Mouse (Mus musculus): Measurements from ENCODE around the gene Ddc.

Ddc gene

GRCm38 (mm10) chr11:11823980-11824911, 73.7 kb downstream of the Ddc start:
- peak; percentile 63 for DNase-seq (ENCODE audit: low spot score)

DNA sequence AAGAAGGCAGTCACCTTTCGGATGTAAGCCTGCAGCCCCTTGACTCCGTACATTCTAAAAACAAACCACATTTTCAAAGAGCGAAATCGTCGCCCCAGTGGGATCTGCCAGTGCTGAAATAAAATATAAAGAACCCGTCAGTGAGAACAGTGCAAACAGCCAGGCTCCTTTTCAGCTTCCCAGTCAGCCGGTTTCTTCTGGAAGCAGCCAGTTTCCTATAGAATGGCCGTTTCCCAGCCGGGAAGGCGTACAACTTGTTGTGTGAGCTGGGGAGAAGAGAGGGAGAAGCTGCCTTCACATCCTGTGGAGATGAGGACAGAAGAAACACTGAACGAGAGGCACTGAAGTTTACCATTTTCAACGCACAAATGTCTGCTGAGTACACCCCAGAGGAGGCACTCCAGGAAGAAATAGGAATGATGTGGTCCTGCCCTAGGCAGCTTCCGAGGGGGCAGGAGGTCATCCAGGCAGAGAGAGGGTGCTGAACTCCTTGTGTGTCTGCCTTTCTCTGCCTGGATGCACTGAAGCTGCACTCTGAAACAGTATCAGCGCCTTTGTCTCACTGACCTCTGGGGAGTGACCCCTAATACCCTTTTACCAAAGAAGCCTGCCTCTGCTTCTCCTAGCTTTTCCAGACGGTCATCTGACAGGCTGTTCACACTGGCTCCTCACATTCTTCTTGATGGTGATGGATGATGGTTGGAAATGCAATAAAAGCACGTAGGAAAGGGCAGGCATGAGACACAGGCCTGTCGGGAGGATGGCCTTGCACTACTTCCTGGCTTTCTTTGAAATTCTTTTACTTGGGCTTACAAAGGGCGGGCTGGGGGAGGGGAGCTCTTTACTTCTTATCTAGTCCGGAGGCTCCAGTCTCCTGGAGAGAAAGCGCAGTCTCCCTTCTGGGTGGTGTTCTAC, 75.5 kb downstream of the Ddc start:
- peak; percentile 94 for DNase-seq (ENCODE audit: low spot score)

- DNase-seq (ENCODE audit: low spot score) = peak; percentile 95
Measured at GRCm38 (mm10) chr11:11821387-11821975, 76.5 kb downstream of the Ddc start.

GRCm38 (mm10) chr11:11820737-11821136, 77.2 kb downstream of the Ddc start:
- peak; percentile 41 for DNase-seq (ENCODE audit: low spot score)

DNA sequence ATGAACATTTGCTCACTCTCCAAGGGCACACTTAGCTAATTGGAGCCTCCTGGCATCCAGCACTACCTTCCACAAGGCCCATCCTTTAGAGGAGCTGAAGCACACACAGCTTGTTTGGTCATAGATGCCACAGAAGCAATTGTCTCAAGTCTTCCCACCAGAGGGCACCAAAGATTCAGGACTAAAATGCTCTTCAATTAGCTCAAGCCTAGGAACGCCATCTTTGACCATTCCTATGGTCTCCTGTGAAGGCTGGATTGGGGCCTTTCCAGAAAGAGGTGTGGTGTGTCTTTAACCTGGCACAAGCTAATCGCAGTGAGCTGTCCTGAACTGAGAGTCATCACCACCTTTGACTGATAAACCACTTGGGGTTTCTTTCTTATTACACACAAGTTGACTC, 77.7 kb downstream of the Ddc start:
- peak; percentile 97 for DNase-seq (ENCODE audit: low spot score)

DNA sequence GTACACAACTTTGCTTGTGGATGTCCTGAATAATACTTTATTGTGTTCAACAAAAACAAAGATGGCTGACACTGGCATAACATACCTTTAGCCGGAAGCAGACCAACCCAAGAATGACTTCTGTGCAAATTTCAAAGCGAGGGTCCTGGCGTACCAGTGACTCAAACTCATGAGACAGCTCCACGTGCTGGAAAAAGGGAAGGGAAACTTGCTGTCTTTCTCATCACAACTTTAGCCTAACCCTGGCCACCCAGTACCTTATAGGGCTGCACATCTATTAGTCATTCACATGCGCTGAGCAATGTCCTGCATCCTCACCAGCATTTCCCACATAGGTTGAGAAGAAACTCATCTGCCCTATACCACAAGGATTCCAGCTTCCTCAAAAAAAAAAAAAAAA, 78.7 kb downstream of the Ddc start:
- DNase-seq (ENCODE audit: low spot score) = no peak

GRCm38 (mm10) chr11:11818797-11819196, 79.1 kb downstream of the Ddc start:
- DNase-seq (ENCODE audit: low spot score) = no peak

- DNase-seq (ENCODE audit: low spot score) = no peak
Measured at GRCm38 (mm10) chr11:11815737-11816136, 82.2 kb downstream of the Ddc start.

DNA sequence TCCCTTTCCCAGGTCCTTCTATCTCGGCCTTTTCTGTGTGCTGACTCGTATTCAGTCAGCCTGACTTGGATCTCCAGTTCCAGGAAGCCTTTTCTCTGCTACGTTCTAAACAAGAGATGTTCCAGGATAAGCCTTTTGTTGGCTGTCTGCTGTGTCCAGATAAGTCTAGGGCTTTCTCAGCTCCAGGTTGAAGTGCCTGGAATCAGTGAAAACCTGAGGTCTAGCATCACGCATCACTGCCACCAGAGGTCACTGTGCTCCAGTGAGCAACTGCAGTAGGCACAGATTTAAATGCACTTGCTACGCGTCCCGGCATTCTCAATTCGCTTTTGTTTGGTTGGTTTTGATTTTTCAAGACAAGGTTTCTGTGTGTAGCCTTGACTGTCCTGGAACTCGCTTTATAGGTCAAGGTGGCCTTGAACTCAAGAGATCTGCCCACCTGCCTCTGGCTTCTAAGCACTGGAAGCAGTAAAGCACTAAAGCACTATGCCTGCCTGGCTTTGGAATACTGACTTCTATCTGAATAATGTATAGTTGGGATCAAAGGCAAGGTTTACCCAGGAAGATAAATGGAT, 86.0 kb downstream of the Ddc start:
- DNase-seq (ENCODE audit: low spot score) = peak; percentile 95

- DNase-seq (ENCODE audit: low spot score) = peak; percentile 90
Measured at GRCm38 (mm10) chr11:11809404-11810175, 88.4 kb downstream of the Ddc start.

DNA sequence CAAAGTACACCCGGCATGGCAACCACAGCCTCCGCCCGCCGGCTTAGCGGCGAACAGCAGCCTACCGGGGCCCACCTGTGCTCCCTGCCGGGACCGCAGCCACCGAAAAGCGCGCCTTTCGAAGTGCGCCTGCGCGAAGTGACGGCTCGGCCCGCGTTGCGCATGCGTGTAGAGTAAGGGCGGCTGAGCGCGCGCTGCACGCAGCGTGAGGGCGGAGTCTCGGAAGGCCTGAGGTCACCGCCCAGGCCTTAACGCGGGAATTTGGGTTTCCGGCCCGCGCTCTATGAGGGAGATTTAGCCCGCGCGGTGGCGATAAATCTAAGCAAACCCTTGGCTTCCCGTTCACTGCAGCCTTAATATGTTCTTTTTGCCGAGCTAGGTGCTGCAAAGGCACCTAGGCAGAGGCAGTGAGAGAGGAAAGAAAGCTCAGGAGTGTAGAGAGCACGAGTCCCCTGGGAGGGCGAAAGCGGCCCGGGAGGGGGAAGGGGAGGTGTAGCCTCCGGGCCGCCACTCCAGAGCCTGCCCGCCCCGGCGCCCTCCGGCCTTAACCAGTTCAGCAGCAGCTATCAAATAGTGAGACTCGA, 89.0 kb downstream of the Ddc start, which contains the start of gene Fignl1:
Gene Fignl1, minus strand, starts transcription at position 143 of the 584 bp plus-strand sequence.
- peak; percentile 100 for DNase-seq (ENCODE audit: low spot score)

- DNase-seq (ENCODE audit: low spot score) = no peak
Measured at GRCm38 (mm10) chr11:11808035-11808819, 89.7 kb downstream of the Ddc start.

DNA sequence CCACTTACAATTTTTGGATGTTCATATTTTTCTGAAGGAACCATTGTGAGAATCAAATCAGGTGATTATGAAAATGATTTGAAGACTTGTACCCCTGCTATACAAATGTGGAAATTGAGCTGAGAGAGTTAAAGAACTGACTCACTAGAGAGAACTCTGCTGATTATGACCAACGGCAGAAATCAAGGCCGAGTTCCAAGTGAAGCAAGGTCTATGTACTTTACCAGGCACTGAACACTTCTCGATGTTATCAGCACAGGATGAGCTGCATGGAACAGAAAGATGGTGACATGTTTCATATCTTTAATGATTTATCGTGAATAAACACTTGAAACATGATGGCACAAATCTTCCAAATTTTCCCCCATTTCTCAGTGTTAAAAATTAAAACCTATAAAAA, 92.0 kb downstream of the Ddc start:
- DNase-seq (ENCODE audit: low spot score) = no peak

DNA sequence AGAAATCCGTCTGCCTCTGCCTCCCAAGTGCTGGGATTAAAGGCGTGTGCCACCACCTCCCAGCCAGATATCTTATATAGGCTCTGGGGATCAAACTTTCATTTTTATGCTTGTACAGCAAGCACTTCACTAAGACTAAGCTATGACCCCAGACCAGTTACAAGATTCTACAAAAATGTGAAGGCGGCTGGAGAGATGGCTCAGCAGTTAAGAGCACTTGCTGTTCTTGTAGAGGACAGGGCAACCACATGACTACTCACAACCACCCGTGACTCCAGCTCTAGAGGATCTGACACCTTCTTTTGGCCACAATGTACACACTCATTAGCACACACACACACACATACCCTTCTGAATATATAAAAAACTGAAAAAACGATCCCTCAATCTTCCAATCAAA, 93.5 kb downstream of the Ddc start:
- DNase-seq (ENCODE audit: low spot score) = no peak

- no peak for DNase-seq (ENCODE audit: low spot score)
Measured at GRCm38 (mm10) chr11:11801067-11801466, 96.9 kb downstream of the Ddc start.

DNA sequence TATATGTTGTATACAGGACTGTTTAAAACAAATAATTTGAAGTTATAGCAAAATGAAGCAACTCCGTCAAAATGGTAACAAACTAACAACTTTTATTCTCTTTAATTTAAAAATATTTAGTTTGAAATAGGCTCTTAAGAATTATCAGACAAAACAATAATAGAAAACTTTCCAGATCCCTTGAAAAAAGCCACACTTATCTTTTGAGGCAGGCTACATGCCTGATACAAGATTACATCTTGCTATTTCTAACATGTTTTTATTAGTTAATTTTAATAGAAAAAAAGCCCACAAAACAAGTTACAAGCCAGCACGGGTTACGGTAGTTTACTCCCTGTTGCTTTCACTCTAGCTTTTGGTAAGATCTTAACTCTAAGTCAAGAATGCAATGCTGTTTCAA, 97.6 kb downstream of the Ddc start:
- DNase-seq (ENCODE audit: low spot score) = no peak

DNA sequence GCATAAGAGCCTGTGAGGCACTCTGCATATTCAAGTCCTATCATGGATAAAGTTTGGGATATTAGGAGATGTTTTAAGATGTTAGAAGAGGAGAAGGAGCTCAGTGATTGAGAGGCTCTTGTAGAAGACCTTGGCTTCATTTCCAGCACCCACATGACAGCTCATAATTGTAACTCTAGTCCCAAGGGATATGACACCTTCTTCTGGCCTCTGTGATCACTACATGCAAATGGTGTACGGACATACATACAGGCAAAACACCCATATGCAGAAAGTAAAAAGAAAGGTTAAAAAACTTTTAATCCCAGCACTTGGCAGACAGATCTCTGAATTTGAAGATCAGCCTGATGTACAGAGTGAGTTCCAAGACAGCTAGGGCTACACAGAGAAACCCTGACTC, 99.3 kb downstream of the Ddc start:
- DNase-seq (ENCODE audit: low spot score) = no peak

GRCm38 (mm10) chr11:11794626-11795025, 103.3 kb downstream of the Ddc start:
- no peak for DNase-seq (ENCODE audit: low spot score)

- DNase-seq (ENCODE audit: low spot score) = peak; percentile 87
Measured at GRCm38 (mm10) chr11:11788521-11788974, 109.4 kb downstream of the Ddc start.

GRCm38 (mm10) chr11:11785457-11785856, 112.5 kb downstream of the Ddc start:
- no peak for DNase-seq (ENCODE audit: low spot score)
